Mouse (Mus musculus) liver, embryonic 11.5 days (tissue): ENCODE data around the gene Trank1. TPM values are rescaled to one million over a fixed set of nuclear protein-coding genes. Genes with fewer than 3 reads are reported as not detected.

Experiments
- ATAC-seq: fragments of 200-750 bp; cut with Nextera tagmentation; replicated peaks from 2 replicates; pipeline ENCODE4 v1.8.0; 2017; ENCODE audit warnings: moderate number of reproducible peaks, mild to moderate bottlenecking, moderate TSS enrichment, moderate library complexity; ENCODE audit not compliant: low FRiP score
- DNase-seq: peaks from one replicate; pipeline ENCODE4 v3.0.0-alpha.2; 2017; ENCODE audit warnings: low spot score
- H3K27ac ChIP-seq: fragments of 300-500 bp; sonication (generic); 2 replicates; pipeline ENCODE4 v1.5.1; 2014; ENCODE audit warnings: mild to moderate bottlenecking, low read depth, low read length, control low read depth
- H3K27me3 ChIP-seq: fragments of 300-500 bp; sonication (generic); replicated peaks from 2 replicates; pipeline ENCODE4 v1.6.1; 2014; ENCODE audit warnings: low read length, mixed read lengths; ENCODE audit not compliant: control insufficient read depth, insufficient read depth
- H3K36me3 ChIP-seq: fragments of 300-500 bp; sonication (generic); 2 replicates; pipeline ENCODE4 v1.6.1; 2014; ENCODE audit warnings: mild to moderate bottlenecking, low read length, moderate library complexity, mixed read lengths; ENCODE audit not compliant: control insufficient read depth, insufficient read depth
- H3K4me1 ChIP-seq: fragments of 300-500 bp; sonication (generic); replicated peaks from 2 replicates; pipeline ENCODE4 v1.6.1; 2014; ENCODE audit warnings: low read length, mixed read lengths; ENCODE audit not compliant: control insufficient read depth, insufficient read depth
- H3K4me2 ChIP-seq: fragments of 300-500 bp; sonication (generic); 2 replicates; pipeline ENCODE4 v1.6.1; 2014; ENCODE audit warnings: mild to moderate bottlenecking, control low read depth, moderate library complexity
- H3K4me3 ChIP-seq: fragments of 300-500 bp; sonication (generic); 2 replicates; pipeline ENCODE4 v1.5.1; 2014; ENCODE audit warnings: low read depth, low read length, control low read depth
- H3K9ac ChIP-seq: fragments of 300-500 bp; sonication (generic); 2 replicates; pipeline ENCODE4 v1.6.1; 2014; ENCODE audit warnings: low read depth, low read length, control low read depth
- H3K9me3 ChIP-seq: fragments of 300-500 bp; sonication (generic); 2 replicates; pipeline ENCODE4 v1.6.1; 2016; ENCODE audit warnings: low read length, inconsistent platforms, mixed read lengths; ENCODE audit not compliant: control insufficient read depth
- whole genome bisulfite sequencing: fragments of 180-500 bp; shearing (Covaris S2); extraction: QIAGEN DNeasy Blood & Tissue Kit; methylation state at CpG from one replicate; pipeline ENCODE4 v1.1.7; 2014; 5-methylcytosine and 5-hydroxymethylcytosine counted together
- polyA plus RNA-seq: library from polyadenylated mRNA; unstranded; fragments of >200 nt; fragmentation: Nextera tagmentation; extraction: Ambion mirVana; gene quantifications from 2 replicates; pipeline ENCODE4 v1.2.1, GENCODE M21; 2014

The Trank1 gene
- polyA plus RNA-seq, 1 experiment from 2014 or later = 0.10 TPM

DNA sequence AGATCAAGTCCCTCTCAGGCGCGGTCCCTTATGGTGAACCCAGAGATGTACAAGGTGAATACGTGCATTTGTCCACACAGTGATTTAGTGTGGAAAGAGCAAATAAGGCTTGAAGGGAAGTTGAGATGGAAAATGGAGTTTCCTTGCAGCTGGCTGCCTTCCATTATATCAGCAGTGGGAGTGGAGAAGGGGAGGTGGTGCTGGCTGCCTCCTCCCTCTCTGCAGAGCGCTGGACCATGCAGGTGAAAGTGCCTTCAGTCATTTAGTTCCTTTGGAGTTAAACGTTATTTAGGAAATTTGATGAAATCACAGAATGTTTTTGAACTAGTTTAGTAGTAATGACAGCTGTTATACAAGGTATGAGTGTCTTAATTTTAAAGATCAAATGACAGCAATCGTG lies 66.3 kb downstream of the Trank1 start:
- DNase-seq (no peak), ATAC-seq (no peak)
- no peaks in the 10 kb centered on the region for H3K4me1 ChIP-seq
- H3K36me3 ChIP-seq = no peaks in the 10 kb centered on the region
- H3K4me3 ChIP-seq = no peak overlapping the region
- no peak overlapping the region for H3K9ac ChIP-seq
- no peak overlapping the region for H3K4me2 ChIP-seq
- H3K27me3 ChIP-seq = no peaks in the 10 kb centered on the region
- 81% methylated on average over 6 of the region's 6 CpGs for WGBS
- no peaks in the 10 kb centered on the region for H3K9me3 ChIP-seq
- H3K27ac ChIP-seq = no peak overlapping the region

DNA sequence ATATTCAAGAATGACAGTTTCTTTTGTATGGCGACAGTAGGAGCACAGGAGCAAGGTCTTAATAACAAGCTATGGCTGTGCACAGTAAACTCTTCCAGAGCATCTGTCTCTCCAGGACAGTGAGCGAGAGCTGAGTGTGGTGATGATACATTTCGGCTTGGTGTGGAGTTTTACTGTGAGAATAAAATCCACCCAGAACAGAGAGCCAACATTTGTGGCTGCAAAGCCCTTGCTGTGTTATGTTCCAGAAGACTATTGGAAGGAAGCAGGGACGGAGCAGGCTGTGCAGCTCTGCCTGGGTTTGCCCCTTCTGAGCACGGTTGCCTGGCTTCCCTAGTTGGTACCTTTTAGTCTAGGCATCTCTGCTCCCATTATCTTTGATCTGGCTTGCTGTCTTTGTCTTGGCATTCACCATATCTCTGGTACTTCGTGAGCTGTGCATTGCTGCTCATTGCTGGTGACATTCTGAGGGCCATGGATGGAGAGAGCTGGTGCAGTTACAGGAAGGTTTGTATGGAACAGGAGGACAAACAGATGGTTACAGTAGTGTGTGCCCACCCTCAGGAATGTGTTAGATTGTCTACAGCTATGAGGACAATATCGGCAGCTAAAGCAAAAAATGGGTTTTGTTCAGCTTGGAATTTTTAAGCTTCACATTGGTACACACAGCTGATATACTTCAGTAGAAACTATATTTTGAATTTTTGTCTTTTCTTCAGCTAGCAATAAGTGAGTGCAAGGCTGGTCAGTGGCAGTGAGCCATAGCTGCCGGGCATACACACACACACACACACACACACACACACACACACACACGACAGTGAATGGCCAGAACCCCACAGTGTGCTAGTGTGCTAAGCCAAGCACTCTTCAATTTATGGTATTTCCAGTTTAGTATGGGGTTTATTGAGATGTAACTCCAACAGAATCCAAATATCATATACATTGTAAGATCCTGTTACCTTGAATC lies 69.8 kb downstream of the Trank1 start:
- ATAC-seq = no peak
- no peak overlapping the region for H3K4me3 ChIP-seq
- H3K36me3 ChIP-seq = no peaks in the 10 kb centered on the region
- no peak overlapping the region for H3K27ac ChIP-seq
- H3K4me2 ChIP-seq = no peak overlapping the region
- no peaks in the 10 kb centered on the region for H3K27me3 ChIP-seq
- H3K9me3 ChIP-seq = no peaks in the 10 kb centered on the region
- H3K9ac ChIP-seq = no peak overlapping the region
- 76% methylated on average over 9 of the region's 9 CpGs for WGBS
- DNase-seq = no peak
- H3K4me1 ChIP-seq = no peaks in the 10 kb centered on the region

DNA sequence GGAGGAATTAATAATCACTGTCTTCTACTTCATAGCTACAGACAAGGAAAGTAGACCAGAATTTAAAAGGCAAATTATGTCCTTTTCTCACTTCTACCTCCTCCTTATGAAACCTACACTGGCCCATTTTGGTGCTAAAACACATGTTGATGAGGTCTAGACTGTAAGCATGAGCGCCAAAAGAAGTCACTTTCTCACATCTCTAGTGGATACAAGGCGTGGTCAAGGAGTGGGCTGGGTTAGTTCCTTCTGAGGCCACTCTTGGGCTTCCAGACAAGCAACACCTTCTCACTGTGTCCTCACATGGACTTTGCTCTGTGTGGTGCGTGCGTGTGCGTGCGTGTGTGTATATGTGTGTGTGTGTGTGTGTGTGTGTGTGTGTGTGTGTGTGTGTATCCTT lies 70.9 kb downstream of the Trank1 start:
- H3K4me1 ChIP-seq = no peaks in the 10 kb centered on the region
- ATAC-seq (no peak), DNase-seq (no peak)
- H3K4me2 ChIP-seq = no peak overlapping the region
- H3K4me3 ChIP-seq = no peak overlapping the region
- no peak overlapping the region for H3K27ac ChIP-seq
- WGBS = 90% methylated on average over 6 of the region's 6 CpGs
- H3K9me3 ChIP-seq = no peaks in the 10 kb centered on the region
- H3K9ac ChIP-seq = no peak overlapping the region
- H3K36me3 ChIP-seq = no peaks in the 10 kb centered on the region
- no peaks in the 10 kb centered on the region for H3K27me3 ChIP-seq

DNA sequence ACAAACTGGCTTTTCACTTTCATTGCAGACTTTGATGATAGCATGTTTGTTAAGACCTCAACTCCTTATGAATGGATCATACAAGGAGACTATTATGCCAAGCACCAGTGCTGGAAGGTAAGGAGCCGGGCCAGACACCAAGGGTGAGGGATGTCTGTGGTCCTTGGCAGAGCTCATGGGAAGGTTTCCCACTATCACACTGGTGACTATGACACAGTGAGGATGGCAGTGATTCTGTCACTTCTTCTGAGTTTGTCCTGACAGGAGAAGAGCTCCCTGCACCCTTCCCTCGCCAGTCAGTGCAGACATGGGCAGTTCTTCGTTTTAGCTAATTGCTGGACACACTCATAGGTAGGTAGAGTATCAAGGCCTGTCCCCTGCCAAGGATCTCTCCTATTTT lies 71.5 kb downstream of the Trank1 start:
- H3K4me3 ChIP-seq = no peak overlapping the region
- DNase-seq = no peak
- no peaks in the 10 kb centered on the region for H3K27me3 ChIP-seq
- no peak for ATAC-seq
- WGBS = 64% methylated on average over 3 of the region's 3 CpGs
- H3K4me1 ChIP-seq = no peaks in the 10 kb centered on the region
- H3K4me2 ChIP-seq = no peak overlapping the region
- no peaks in the 10 kb centered on the region for H3K9me3 ChIP-seq
- no peaks in the 10 kb centered on the region for H3K36me3 ChIP-seq
- H3K9ac ChIP-seq = no peak overlapping the region
- no peak overlapping the region for H3K27ac ChIP-seq

DNA sequence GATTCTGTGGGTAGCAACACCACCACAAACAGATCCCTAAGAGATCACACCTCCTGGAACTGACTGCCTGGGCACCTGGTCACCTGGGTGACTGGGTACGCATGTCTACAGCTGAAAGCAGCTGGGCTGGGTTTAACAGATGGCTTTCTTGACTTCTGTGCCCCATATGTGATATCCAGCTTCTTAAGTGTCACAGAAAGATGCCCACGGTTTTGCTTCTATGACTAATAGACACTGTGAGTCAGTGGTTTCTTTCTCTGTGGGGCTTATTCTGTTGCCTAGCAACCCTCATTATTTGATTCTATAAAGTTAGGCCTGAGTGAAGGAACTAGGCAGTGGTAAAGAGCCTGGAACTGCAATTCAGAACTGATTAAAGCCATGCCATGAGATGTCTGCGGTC lies 72.2 kb downstream of the Trank1 start:
- 78% methylated on average over 3 of the region's 3 CpGs for WGBS
- Histone ChIP-seq H3K4me1 (no peaks in the 10 kb centered on the region), H3K36me3 (no peaks in the 10 kb centered on the region), H3K27me3 (no peaks in the 10 kb centered on the region), H3K9ac (no peak overlapping the region), H3K27ac (no peak overlapping the region), H3K4me2 (no peak overlapping the region), H3K9me3 (no peaks in the 10 kb centered on the region), H3K4me3 (no peak overlapping the region)
- DNase-seq = no peak
- ATAC-seq = no peak

DNA sequence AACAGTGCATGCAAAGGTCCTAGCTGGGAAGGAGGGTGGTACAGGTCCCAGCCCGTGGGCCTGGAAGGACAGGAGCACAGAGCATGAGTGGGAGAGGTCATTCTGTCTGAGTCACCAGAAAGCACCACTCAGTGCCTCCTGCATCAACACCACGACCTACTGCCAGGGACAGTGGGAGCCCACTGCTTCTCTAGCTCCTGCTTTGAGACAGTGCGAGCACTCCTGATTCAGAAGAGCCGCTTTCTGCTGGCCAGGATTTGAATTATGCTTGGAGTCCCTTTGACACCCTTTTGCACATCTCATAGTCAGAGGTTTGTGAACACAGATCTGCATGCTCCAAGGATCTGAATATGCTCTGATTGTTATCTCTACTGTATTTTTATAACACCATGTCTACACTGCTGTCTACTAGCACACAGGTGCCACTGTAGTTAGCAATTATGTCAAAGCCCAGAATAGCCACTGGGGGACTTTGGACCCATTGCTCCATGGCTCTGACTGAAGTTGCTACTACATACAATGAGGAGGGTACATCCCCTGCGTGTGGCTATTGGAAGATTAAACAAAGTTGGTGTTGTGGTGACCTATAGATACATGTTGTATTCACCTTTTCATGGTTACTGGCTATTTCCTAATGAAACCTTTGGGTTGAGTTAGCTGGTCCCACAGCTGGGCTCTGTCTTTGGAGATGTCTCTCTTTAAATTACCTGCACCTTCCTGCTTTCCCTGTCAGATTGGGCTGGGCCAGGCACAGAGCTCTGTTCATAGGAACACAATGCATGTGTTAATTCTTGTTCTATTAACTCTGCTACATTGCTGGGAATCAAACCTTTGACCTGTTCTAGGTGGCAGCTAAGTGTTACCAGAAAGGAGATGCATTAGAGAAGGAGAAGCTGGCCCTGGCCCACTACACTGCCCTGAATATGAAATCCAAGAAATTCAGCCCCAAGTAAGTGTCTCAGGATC lies 74.3 kb downstream of the Trank1 start:
- Histone ChIP-seq H3K4me2 (no peak overlapping the region), H3K9me3 (no peaks in the 10 kb centered on the region), H3K4me1 (no peaks in the 10 kb centered on the region), H3K27ac (no peak overlapping the region), H3K36me3 (no peaks in the 10 kb centered on the region), H3K27me3 (no peaks in the 10 kb centered on the region), H3K4me3 (no peak overlapping the region), H3K9ac (no peak overlapping the region)
- ATAC-seq = no peak
- WGBS = 81% methylated on average over 5 of the region's 5 CpGs
- no peak for DNase-seq

DNA sequence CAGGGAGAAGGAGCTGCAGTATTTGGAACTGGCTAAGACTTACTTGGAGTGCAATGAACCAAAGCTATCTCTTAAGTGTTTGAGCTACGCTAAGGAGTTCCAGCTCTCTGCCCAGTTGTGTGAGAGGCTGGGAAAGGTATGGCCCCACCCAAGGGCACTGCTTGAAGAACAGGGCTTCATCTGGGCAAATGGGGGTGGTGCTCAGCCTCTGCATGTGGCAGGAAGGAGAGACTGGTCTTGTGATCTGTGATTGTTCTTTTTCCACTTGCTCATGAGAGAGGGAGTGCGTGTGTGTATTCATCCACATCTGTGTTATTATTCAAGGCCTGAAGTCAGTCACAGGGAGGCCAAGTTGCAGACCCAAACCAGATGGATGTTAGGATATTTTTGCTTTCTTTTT lies 75.0 kb downstream of the Trank1 start:
- Histone ChIP-seq H3K9me3 (no peaks in the 10 kb centered on the region), H3K27me3 (no peaks in the 10 kb centered on the region), H3K27ac (no peak overlapping the region), H3K36me3 (no peaks in the 10 kb centered on the region), H3K9ac (no peak overlapping the region), H3K4me1 (no peaks in the 10 kb centered on the region), H3K4me3 (no peak overlapping the region), H3K4me2 (no peak overlapping the region)
- 77% methylated on average over 2 of the region's 2 CpGs for WGBS
- DNase-seq (no peak), ATAC-seq (no peak)

DNA sequence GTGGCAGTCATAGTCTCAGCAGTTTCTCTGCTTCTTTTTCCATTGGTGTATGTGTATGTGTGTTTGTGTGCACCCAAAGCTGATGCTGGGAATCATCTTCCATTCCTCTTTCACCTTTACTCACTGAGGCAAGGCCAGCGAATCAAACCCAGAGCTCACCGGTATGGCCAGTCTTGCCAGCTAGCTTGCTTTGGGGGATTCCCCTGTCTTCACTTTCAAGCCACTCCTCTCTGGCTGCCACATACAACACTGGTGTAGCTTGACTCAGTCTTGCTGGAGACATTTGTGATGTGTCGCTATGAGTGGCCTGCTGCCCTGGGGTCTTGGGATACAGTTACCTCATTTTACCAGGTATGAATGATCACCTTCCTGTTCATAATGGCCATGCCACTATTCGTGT lies 76.0 kb downstream of the Trank1 start:
- Histone ChIP-seq H3K36me3 (no peaks in the 10 kb centered on the region), H3K27ac (no peak overlapping the region), H3K27me3 (no peaks in the 10 kb centered on the region), H3K4me2 (no peak overlapping the region), H3K4me1 (no peaks in the 10 kb centered on the region), H3K9me3 (no peaks in the 10 kb centered on the region), H3K9ac (no peak overlapping the region), H3K4me3 (no peak overlapping the region)
- ATAC-seq = no peak
- DNase-seq = no peak
- WGBS = 83% methylated on average over 4 of the region's 4 CpGs
